ENCODE assay signal across 24 mouse cellular contexts in the genomic region with DNA sequence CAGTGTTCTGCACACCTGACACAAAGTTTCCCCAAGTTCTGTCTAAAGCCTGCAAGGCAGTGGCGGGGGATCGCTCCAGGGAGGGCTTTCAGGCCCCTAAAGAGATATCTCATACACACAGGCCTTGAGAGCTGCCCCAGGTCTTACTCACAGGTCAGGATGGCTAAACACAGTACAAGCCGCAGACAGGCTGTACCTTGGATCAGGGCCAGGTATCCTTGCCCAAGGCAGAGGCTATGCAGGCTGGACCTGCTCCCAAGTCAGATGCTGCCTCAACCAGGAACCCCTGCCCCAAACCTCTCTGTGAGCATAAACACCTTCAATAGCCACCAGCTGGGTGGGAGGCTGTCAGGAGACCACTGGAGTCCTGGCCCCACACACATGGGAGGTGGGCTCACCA.
DNase-seq lines count a peak whose midpoint lies in the region; ATAC-seq lines count a peak whose summit lies in the region.
"Had no signal": no experiment of that assay in that cellular context is flagged by ENCODE, and none has a peak within 500 bp of the region (broad histone marks: within the 10 kb centered on the region; RNA-seq: fewer than 3 reads in every experiment).

No protein-coding gene starts in this region.

- H3K9ac ChIP-seq in hindbrain, embryonic 13.5 days, result no peak overlapping the region
- H3K9ac ChIP-seq: embryonic facial prominence, embryonic 13.5 days; forebrain, embryonic 12.5 days; heart, embryonic 15.5 days; hindbrain, embryonic 15.5 days had no signal

- no peaks in the 10 kb centered on the region for H3K9me3 ChIP-seq in hindbrain, embryonic 10.5 days
- H3K9me3 ChIP-seq in hindbrain, embryonic 13.5 days, result no peaks in the 10 kb centered on the region
- H3K9me3 ChIP-seq: embryonic facial prominence, embryonic 13.5 days; forebrain, embryonic 12.5 days; G1E; heart, embryonic 15.5 days; hindbrain, embryonic 15.5 days had no signal

- H3K4me2 ChIP-seq in hindbrain, embryonic 13.5 days, result no peak overlapping the region
- H3K4me2 ChIP-seq: embryonic facial prominence, embryonic 13.5 days; forebrain, embryonic 12.5 days; heart, embryonic 11.5 days; heart, embryonic 15.5 days; hindbrain, embryonic 15.5 days had no signal

- no peak for DNase-seq in hindbrain, embryonic 10.5 days (ENCODE audit: low spot score)
- DNase-seq in ovary, adult 18-20 months (ENCODE audit: low spot score), result peak; percentile 25
- no peak for DNase-seq in ovary, postnatal 10 days (ENCODE audit: low spot score)
- DNase-seq in adrenal gland, adult 8-10 months, result peak; percentile 29
- peak; percentile 63 to 66 for DNase-seq in adrenal gland, postnatal 36 days
- no peak for DNase-seq in testis, postnatal 14 days (ENCODE audit: low spot score)
- no peak for DNase-seq in embryo, embryonic 10 days (ENCODE audit: low spot score)
- DNase-seq: B cell, adult 2 months; cerebellum, adult 11-12 months; cerebellum, adult 9-10 months; gastrocnemius, postnatal 14 days; heart, adult 2 months; heart, postnatal 14 days had no signal

- no peak overlapping the region for H3K4me3 ChIP-seq in hindbrain, embryonic 10.5 days
- no peak overlapping the region for H3K4me3 ChIP-seq in hindbrain, embryonic 13.5 days
- H3K4me3 ChIP-seq: embryonic facial prominence, embryonic 13.5 days; forebrain, embryonic 12.5 days; heart, adult 2 months; heart, embryonic 15.5 days; hindbrain, embryonic 15.5 days had no signal

- ATAC-seq in hindbrain, embryonic 13.5 days (ENCODE audit: low FRiP score), result no peak
- ATAC-seq: activated CD4-positive, CD25-positive, alpha-beta regulatory T cell, adult 4 months; CD4-positive, CD25-positive, alpha-beta regulatory T cell, adult 4 months; forebrain, embryonic 16.5 days; intestine, embryonic 16.5 days had no signal

- H3K36me3 ChIP-seq in hindbrain, embryonic 10.5 days, result no peaks in the 10 kb centered on the region
- no peaks in the 10 kb centered on the region for H3K36me3 ChIP-seq in hindbrain, embryonic 13.5 days
- H3K36me3 ChIP-seq: embryonic facial prominence, embryonic 13.5 days; forebrain, embryonic 12.5 days; G1E; heart, embryonic 15.5 days; hindbrain, embryonic 15.5 days had no signal

- 96% methylated on average over 3 of the region's 3 CpGs for WGBS in hindbrain, embryonic 10.5 days
- 85% methylated on average over 3 of the region's 3 CpGs for WGBS in hindbrain, embryonic 13.5 days

- H3K27me3 ChIP-seq in hindbrain, embryonic 10.5 days (ENCODE audit: insufficient read depth, poor library complexity, severe bottlenecking), result no peaks in the 10 kb centered on the region
- no peaks in the 10 kb centered on the region for H3K27me3 ChIP-seq in hindbrain, embryonic 13.5 days
- H3K27me3 ChIP-seq: embryonic facial prominence, embryonic 13.5 days; heart, embryonic 15.5 days; hindbrain, embryonic 15.5 days had no signal

- peaks cover 29% of the 10 kb centered on the region for H3K4me1 ChIP-seq in hindbrain, embryonic 10.5 days (replicated peaks)
- H3K4me1 ChIP-seq in hindbrain, embryonic 13.5 days (replicated peaks), result peaks cover 20% of the 10 kb centered on the region
- H3K4me1 ChIP-seq: heart, embryonic 15.5 days had no signal

- H3K27ac ChIP-seq in hindbrain, embryonic 10.5 days, result peak overlapping the region; percentile 40; the same call in 1 of the 2 replicates
- no peak overlapping the region for H3K27ac ChIP-seq in hindbrain, embryonic 13.5 days
- H3K27ac ChIP-seq: embryonic facial prominence, embryonic 13.5 days; forebrain, embryonic 12.5 days; heart, adult 2 months; heart, embryonic 15.5 days; hindbrain, embryonic 15.5 days had no signal

Comparison
In these comparisons a context has a peak if more than half of its experiments do, and no peak if none do; other contexts are left out.
1. DNase-seq: peak in ovary, adult 18-20 months (single experiment), adrenal gland, adult 8-10 months (single experiment) and adrenal gland, postnatal 36 days (2 of 2); none in hindbrain, embryonic 10.5 days (single experiment), ovary, postnatal 10 days (single experiment), testis, postnatal 14 days (single experiment) and embryo, embryonic 10 days (single experiment).